Mouse (Mus musculus) intestine, postnatal 0 days (tissue): ENCODE data around the gene Ms4a6c. TPM values are rescaled to one million over a fixed set of nuclear protein-coding genes. Genes with fewer than 3 reads are reported as not detected.

Source experiments
- ATAC-seq: fragments of 200-750 bp; cut with Nextera tagmentation; 2 replicates; pipeline ENCODE4 v1.8.0; 2017; ENCODE audit warnings: mild to moderate bottlenecking, moderate TSS enrichment, moderate library complexity
- H3K27ac ChIP-seq: fragments of 300-500 bp; sonication (generic); 2 replicates; pipeline ENCODE4 v1.5.1; 2014; ENCODE audit warnings: mild to moderate bottlenecking, low read depth, low read length, moderate library complexity
- H3K27me3 ChIP-seq: fragments of 300-500 bp; sonication (generic); replicated peaks from 2 replicates; pipeline ENCODE4 v1.6.1; 2014; ENCODE audit warnings: low read length, mixed read lengths; ENCODE audit not compliant: control insufficient read depth, insufficient read depth
- H3K36me3 ChIP-seq: fragments of 300-500 bp; sonication (generic); 2 replicates; pipeline ENCODE4 v1.6.1; 2014; ENCODE audit warnings: mild to moderate bottlenecking, moderate library complexity; ENCODE audit not compliant: control insufficient read depth, insufficient read depth
- H3K4me1 ChIP-seq: fragments of 300-500 bp; sonication (generic); replicated peaks from 2 replicates; pipeline ENCODE4 v1.6.1; 2014; ENCODE audit warnings: antibody characterized with exemption, low read length, mixed read lengths; ENCODE audit not compliant: control insufficient read depth, insufficient read depth
- H3K4me2 ChIP-seq: fragments of 300-500 bp; sonication (generic); replicated peaks from 2 replicates; pipeline ENCODE4 v1.6.1; 2014; ENCODE audit warnings: low read depth, mild to moderate bottlenecking, moderate library complexity
- H3K4me3 ChIP-seq: fragments of 300-500 bp; sonication (generic); 2 replicates; pipeline ENCODE4 v1.5.1; 2014; ENCODE audit warnings: low read depth, low read length
- H3K9ac ChIP-seq: fragments of 300-500 bp; sonication (generic); 2 replicates; pipeline ENCODE4 v1.6.1; 2014; ENCODE audit warnings: mild to moderate bottlenecking, low read depth, low read length
- H3K9me3 ChIP-seq: fragments of 300-500 bp; sonication (generic); 2 replicates; pipeline ENCODE4 v1.6.1; 2016; ENCODE audit warnings: mixed run types; ENCODE audit not compliant: control insufficient read depth
- CTCF ChIP-seq: sonication (generic); IDR thresholded peaks from 2 replicates; pipeline ENCODE4 v1.5.1; 2016; ENCODE audit warnings: low read depth, mild to moderate bottlenecking, control low read depth, antibody characterized with exemption, moderate library complexity
- WGBS: fragments of 180-500 bp; shearing (Covaris S2); extraction: QIAGEN DNeasy Blood & Tissue Kit; methylation state at CpG from one replicate; pipeline ENCODE4 v1.1.7; 2014; 5-methylcytosine and 5-hydroxymethylcytosine counted together
- polyA plus RNA-seq: library from polyadenylated mRNA; unstranded; fragments of >200 nt; fragmentation: Nextera tagmentation; extraction: Ambion mirVana; gene quantifications from 2 replicates; pipeline ENCODE4 v1.2.1, GENCODE M21; 2015

Gene Ms4a6c
- polyA plus RNA-seq, 1 experiment from 2014 or later: 7.9 TPM

- ATAC-seq: no peak
Observed at GRCm38 (mm10) chr19:11520146-11520545, 51.0 kb downstream of the Ms4a6c start.

More at GRCm38 (mm10) chr19:11520146-11520545, 51.0 kb downstream of the Ms4a6c start:
- no peak overlapping the region for H3K27ac ChIP-seq
- 84% methylated on average over 3 of the region's 3 CpGs for WGBS
- H3K4me2 ChIP-seq: no peak overlapping the region
- no peak overlapping the region for H3K9ac ChIP-seq
- no peaks in the 10 kb centered on the region for H3K36me3 ChIP-seq
- H3K27me3 ChIP-seq: no peaks in the 10 kb centered on the region
- no peaks in the 10 kb centered on the region for H3K4me1 ChIP-seq
- no peak overlapping the region for H3K4me3 ChIP-seq
- H3K9me3 ChIP-seq: no peaks in the 10 kb centered on the region
- no peak for TF ChIP-seq CTCF

Other genes with a start within 250 kb of the Ms4a6c start
- 0.98 and 1.0 TPM in 2 replicates for gene Ms4a12, start 236.9 kb upstream of the Ms4a6c start, polyA plus RNA-seq
- 0.12 and 0.16 TPM in 2 replicates for gene Ms4a1, start 203.1 kb upstream of the Ms4a6c start, polyA plus RNA-seq
- gene Ms4a5, start 185.5 kb upstream of the Ms4a6c start, polyA plus RNA-seq: 0.23 TPM in 1 of 2 replicates, not detected in the other
- gene Ms4a14, start 154.9 kb upstream of the Ms4a6c start, polyA plus RNA-seq: 0.08 and 0.09 TPM in 2 replicates
- 10.1 and 10.6 TPM in 2 replicates for gene Ms4a7, start 133.2 kb upstream of the Ms4a6c start, polyA plus RNA-seq
- gene Ms4a4a, start 93.8 kb upstream of the Ms4a6c start, polyA plus RNA-seq: 8.6 and 9.3 TPM in 2 replicates
- 0.85 and 1.4 TPM in 2 replicates for gene Ms4a4c, start 64.6 kb upstream of the Ms4a6c start, polyA plus RNA-seq
- gene Ms4a4b, start 25.8 kb upstream of the Ms4a6c start, polyA plus RNA-seq: 1.0 and 1.6 TPM in 2 replicates
- 0.29 TPM in 2 replicates for gene Gm8369, start 16.6 kb downstream of the Ms4a6c start, polyA plus RNA-seq
- gene Ms4a6b, start 47.1 kb downstream of the Ms4a6c start, polyA plus RNA-seq: 4.9 and 5.3 TPM in 2 replicates
- 8.7 and 9.4 TPM in 2 replicates for gene Ms4a4d, start 67.4 kb downstream of the Ms4a6c start, polyA plus RNA-seq
- gene Ms4a6d, start 135.5 kb downstream of the Ms4a6c start, polyA plus RNA-seq: 4.4 and 5.4 TPM in 2 replicates
- 0.04 TPM in 1 of 2 replicates, not detected in the other for gene Ms4a2, start 154.4 kb downstream of the Ms4a6c start, polyA plus RNA-seq
- not detected in 2 replicates for gene Ms4a3, start 171.5 kb downstream of the Ms4a6c start, polyA plus RNA-seq
- not detected in 2 replicates for gene Oosp2, start 191.2 kb downstream of the Ms4a6c start, polyA plus RNA-seq
- not detected in 2 replicates for gene Oosp1, start 221.8 kb downstream of the Ms4a6c start, polyA plus RNA-seq
- gene Oosp3, start 227.7 kb downstream of the Ms4a6c start, polyA plus RNA-seq: not detected in 2 replicates